Mouse (Mus musculus) B cell, adult (primary cell): ENCODE results near the gene Dnajc15. TPM values are rescaled to one million over a fixed set of nuclear protein-coding genes. Genes with fewer than 3 reads are reported as not detected.

Experiments
- total RNA-seq: library from RNA; stranded (reverse); gene quantifications from 4 replicates; pipeline ENCODE4 v1.2.4, GENCODE M21; 2023; ENCODE audit not compliant: inconsistent age

The Dnajc15 gene
- total RNA-seq: 22.1 to 28.6 TPM (median 25.4 TPM) in 4 replicates

DNA sequence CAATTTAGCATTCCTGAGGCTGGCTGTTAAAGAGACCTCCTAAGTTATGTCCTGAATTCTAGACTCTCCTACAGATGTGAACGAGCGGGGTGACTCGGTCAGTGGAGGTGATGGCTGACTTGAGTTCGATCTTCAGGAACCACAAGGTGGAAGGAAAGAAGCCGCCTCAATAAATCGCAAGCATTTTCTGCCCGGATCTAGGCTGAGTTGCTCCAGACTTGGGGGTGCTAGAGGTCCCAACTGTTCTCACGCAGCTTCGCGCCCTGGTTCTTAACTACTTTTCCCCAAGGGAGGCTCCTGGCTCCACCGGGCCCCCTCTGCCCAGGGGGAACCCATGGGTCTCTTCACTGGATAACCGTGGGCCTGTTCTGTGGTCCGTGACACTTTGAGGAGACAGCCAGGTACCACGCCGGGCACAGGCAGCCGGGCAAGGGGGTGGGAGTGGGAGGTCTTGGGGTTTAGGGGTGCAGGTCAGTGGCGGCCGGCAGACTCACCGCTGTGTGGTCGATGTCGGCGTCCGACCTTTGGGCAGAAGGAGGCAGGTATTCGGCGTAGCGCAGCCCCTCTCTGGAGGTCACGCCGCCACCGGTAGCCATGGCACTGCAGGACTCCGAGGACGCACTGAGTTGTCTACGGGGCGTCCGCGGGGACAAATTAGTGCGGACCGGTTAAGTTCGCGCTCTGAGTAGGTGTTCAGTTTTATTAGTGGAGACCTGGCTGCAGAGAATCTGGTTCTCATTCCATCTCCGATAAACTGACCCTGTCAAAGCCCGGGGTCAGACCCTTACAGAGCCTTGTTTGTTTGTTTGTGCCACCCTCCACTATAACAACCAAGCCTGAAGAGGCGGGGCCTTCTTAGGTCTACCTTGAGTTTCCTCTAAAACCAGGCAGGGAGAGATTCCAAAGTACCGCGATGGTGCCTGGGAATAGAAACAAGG lies at the start of gene Dnajc15:
Dnajc15 (minus strand) TSS at position 822 of the 938 bp plus-strand sequence.

DNA sequence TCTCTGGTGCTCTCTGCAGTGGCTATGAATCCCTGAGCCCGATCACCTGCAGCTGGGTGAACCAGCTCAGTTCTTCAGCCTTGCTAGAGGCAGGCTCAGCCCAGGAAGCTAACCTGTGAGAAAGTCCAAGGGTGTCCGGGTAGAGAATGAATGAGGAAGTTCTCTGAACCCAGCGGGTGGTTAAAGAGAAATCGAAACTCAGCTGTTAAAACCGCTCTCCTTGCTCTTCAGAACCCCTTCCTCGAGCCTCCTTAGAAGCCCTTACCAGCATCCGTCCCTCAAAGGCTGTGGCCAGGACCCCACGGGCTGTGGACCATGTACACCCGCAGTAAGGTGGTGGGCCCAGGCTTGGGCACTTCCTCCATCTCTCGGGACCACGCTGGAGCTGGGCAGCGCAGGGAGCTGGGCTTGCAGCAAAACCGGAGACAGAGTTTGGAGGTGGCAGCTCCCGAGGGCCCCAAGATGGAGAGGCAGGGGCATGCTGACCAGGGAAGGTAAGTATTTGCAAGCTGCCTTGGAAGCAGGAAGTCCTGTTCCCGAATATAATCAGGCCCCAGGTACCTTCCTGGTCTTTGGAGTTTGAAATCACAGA lies 29.3 kb upstream of the Dnajc15 start, which contains the start of gene Epsti1:
Epsti1 (plus strand) TSS at position 69 of the 592 bp plus-strand sequence.

Other genes starting within 250 kb of the Dnajc15 start
- 47.6 to 59.9 TPM (median 50.4 TPM) in 4 replicates for gene Epsti1, start 29.1 kb upstream of the Dnajc15 start, total RNA-seq
- not detected in 4 replicates for gene Fam216b, start 213.9 kb upstream of the Dnajc15 start, total RNA-seq